In the genomic region with DNA sequence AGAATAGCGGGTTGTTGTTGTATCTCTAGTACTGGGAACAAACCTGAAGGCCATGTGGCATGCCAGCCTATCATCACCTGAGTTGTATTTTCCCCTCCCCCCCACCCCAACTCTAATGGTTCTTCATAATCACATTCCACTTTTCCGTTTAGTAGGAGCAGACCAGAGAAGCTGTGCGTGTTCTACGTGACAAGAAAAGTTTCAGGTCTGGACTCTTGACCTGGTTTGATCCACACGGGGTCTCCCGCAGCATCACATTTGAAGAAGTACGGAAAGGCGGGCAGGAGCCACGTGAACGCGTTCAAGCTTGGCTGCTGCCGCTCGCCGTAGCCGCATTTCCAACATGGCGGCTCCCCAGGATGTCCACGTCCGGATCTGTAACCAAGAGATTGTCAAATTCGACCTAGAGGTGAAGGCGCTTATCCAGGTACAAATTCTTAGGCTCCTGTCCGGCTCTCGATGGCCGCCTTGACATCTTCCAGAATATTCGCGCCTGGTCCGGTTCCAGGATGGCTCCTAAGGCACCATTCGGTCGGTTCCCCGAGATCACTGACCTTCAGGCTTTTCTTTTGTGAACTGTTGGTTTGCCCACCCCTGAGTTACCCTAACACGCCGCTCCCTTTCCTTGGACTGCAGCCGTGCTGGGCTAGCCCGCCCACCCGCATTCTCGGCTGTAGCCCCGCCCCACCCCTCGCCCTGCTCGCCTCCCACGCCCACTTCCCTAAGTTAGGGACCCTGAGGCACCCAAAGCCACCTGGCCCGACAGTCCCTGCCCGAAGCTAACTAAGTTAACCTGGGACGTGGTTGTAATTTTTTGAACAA, we compare ENCODE assay signal across 8 mouse cellular contexts. TPM values are rescaled to one million over a fixed set of nuclear protein-coding genes. Genes with fewer than 3 reads are reported as not detected.
A peak's percentile ranks its signal among the peaks of the same experiment; 100 is the strongest.
DNase-seq lines count a peak whose midpoint lies in the region; ATAC-seq and TF ChIP-seq lines count a peak whose summit lies in the region.

A gene (plus strand): TSS at position 317 of the 822 bp plus-strand sequence.

- TF ChIP-seq RAD21 in CH12.LX (IDR thresholded peaks at IDR 0.05; ENCODE audit: low read depth, low read length): no peak; the same call in 1 of the 2 replicates

- in situ Hi-C loops in CH12.LX (cut with MboI; ENCODE audit: low pct_ligation_motif_present, low pct_unique_long_range_greater_than_20kb, low sequenced_read_pairs): loop anchor here (5.0 to 10.0 kb wide), 2 partner anchors 56 to 106 kb away; no protein-coding TSS in a partner anchor

- dilution Hi-C loops in CH12.LX (cut with MboI; ENCODE audit: extremely low pct_ligation_motif_present, extremely low pct_unique_long_range_greater_than_20kb, low sequenced_read_pairs): no loop called here

- TF ChIP-seq EP300 in CH12.LX (IDR thresholded peaks at IDR 0.05; ENCODE audit: low read length): peak; percentile 4
- peak; percentile 46; the same call in 1 of the 2 replicates for TF ChIP-seq EP300 in liver, postnatal 0 days (IDR thresholded peaks at IDR 0.05; ENCODE audit: low read depth)

- intact Hi-C loops in heart, postnatal 10 days (cut with DNase I): loop anchor here (2.0 to 5.0 kb wide), 2 partner anchors 120 to 319 kb away; no protein-coding TSS in a partner anchor

- peak within 1 kb of the TSS; percentile 72 for H3K27ac ChIP-seq in CH12.LX (ENCODE audit: insufficient read depth, low read depth)
- peak within 1 kb of the TSS; percentile 66; the same call in 1 of the 2 replicates for H3K27ac ChIP-seq in forebrain, embryonic 13.5 days
- H3K27ac ChIP-seq in liver, postnatal 0 days (ENCODE audit: low read depth): peak within 1 kb of the TSS; percentile 97
- H3K27ac ChIP-seq in neural tube, embryonic 14.5 days (ENCODE audit: low read depth, low read length): peak within 1 kb of the TSS; percentile 69

- H3K4me3 ChIP-seq in CH12.LX (replicated peaks in 1 of 3; ENCODE audit: low read depth in 2 of 3, low read length in 2 of 3, poor library complexity in 1 of 3): peak within 1 kb of the TSS; percentile 72 to 80 (median 77)
- peak within 1 kb of the TSS; percentile 81 for H3K4me3 ChIP-seq in forebrain, embryonic 13.5 days
- H3K4me3 ChIP-seq in liver, postnatal 0 days (ENCODE audit: low read depth, low read length): peak within 1 kb of the TSS; percentile 79
- peak within 1 kb of the TSS; percentile 71 for H3K4me3 ChIP-seq in neural tube, embryonic 14.5 days (ENCODE audit: low read depth, low read length)

- H3K36me3 ChIP-seq in CH12.LX (replicated peaks in 1 of 2; ENCODE audit: control insufficient read depth in 1 of 2, insufficient read depth in 1 of 2, low read length in 1 of 2): peaks cover 9 to 36% of the 10 kb centered on the region in 2 experiments
- peaks cover 26% of the 10 kb centered on the region for H3K36me3 ChIP-seq in forebrain, embryonic 13.5 days (ENCODE audit: poor library complexity, severe bottlenecking)
- H3K36me3 ChIP-seq in liver, postnatal 0 days (replicated peaks; ENCODE audit: insufficient read depth, low read length): peaks cover 21% of the 10 kb centered on the region
- H3K36me3 ChIP-seq in neural tube, embryonic 14.5 days (ENCODE audit: control insufficient read depth, insufficient read depth, low read length): peaks cover 3% of the 10 kb centered on the region; the same call in 1 of the 2 replicates

- H3K4me2 ChIP-seq in CH12.LX (ENCODE audit: insufficient read depth, low read depth, poor library complexity, severe bottlenecking): peak within 1 kb of the TSS; percentile 86
- peak within 1 kb of the TSS; percentile 85 for H3K4me2 ChIP-seq in forebrain, embryonic 13.5 days
- peak within 1 kb of the TSS; percentile 93 for H3K4me2 ChIP-seq in liver, postnatal 0 days (ENCODE audit: low read depth, low read length)
- peak within 1 kb of the TSS; percentile 82 for H3K4me2 ChIP-seq in neural tube, embryonic 14.5 days (ENCODE audit: low read depth, low read length)

- peaks cover 30 to 61% of the 10 kb centered on the region in 2 experiments for H3K4me1 ChIP-seq in CH12.LX (ENCODE audit: control insufficient read depth in 1 of 2, insufficient read depth in 2 of 2)
- peaks cover 16% of the 10 kb centered on the region for H3K4me1 ChIP-seq in forebrain, embryonic 13.5 days
- peaks cover 13% of the 10 kb centered on the region for H3K4me1 ChIP-seq in liver, postnatal 0 days (ENCODE audit: insufficient read depth)
- peaks cover 12% of the 10 kb centered on the region for H3K4me1 ChIP-seq in neural tube, embryonic 14.5 days (ENCODE audit: control insufficient read depth, insufficient read depth, low read length)

- TF ChIP-seq CTCF in CH12.LX (conservative IDR thresholded peaks at IDR 0.05 in 1 of 2, IDR thresholded peaks at IDR 0.05 in 1 of 2; ENCODE audit: low read depth in 2 of 2, low read length in 2 of 2): peak in 1 of 2 experiments; percentile 15; a peak in 1 of 4 replicates
- TF ChIP-seq CTCF in liver, postnatal 0 days (IDR thresholded peaks at IDR 0.05; ENCODE audit: low read depth): no peak

- peaks cover 9% of the 10 kb centered on the region for H3K79me2 ChIP-seq in CH12.LX (replicated peaks; ENCODE audit: control insufficient read depth, extremely low read depth, insufficient read depth, poor library complexity, severe bottlenecking)

- H3K9me3 ChIP-seq in CH12.LX (replicated peaks; ENCODE audit: low read length): no peaks in the 10 kb centered on the region
- no peaks in the 10 kb centered on the region for H3K9me3 ChIP-seq in forebrain, embryonic 13.5 days (replicated peaks)
- no peaks in the 10 kb centered on the region for H3K9me3 ChIP-seq in liver, postnatal 0 days (ENCODE audit: low read length)
- H3K9me3 ChIP-seq in neural tube, embryonic 14.5 days (ENCODE audit: control insufficient read depth, low read length): no peaks in the 10 kb centered on the region

- no peaks in the 10 kb centered on the region for H3K27me3 ChIP-seq in CH12.LX (replicated peaks)
- no peaks in the 10 kb centered on the region for H3K27me3 ChIP-seq in forebrain, embryonic 13.5 days
- H3K27me3 ChIP-seq in liver, postnatal 0 days (ENCODE audit: insufficient read depth, low read length): no peaks in the 10 kb centered on the region
- H3K27me3 ChIP-seq in neural tube, embryonic 14.5 days (ENCODE audit: control insufficient read depth, insufficient read depth, low read length): no peaks in the 10 kb centered on the region

- TF ChIP-seq POLR2A in CH12.LX (IDR thresholded peaks at IDR 0.05; ENCODE audit: low read depth, low read length): peak; percentile 76

- WGBS in forebrain, embryonic 13.5 days: under 1% methylated on average over 42 of the region's 42 CpGs
- WGBS in large intestine, adult 2 months: 1% methylated on average over 42 of the region's 42 CpGs
- under 1% methylated on average over 42 of the region's 42 CpGs for WGBS in liver, postnatal 0 days (ENCODE audit: insufficient replicate concordance)
- WGBS in neural tube, embryonic 14.5 days: 1% methylated on average over 42 of the region's 42 CpGs

- H3K9ac ChIP-seq in CH12.LX (ENCODE audit: insufficient read depth, low read depth): peak within 1 kb of the TSS; percentile 92
- H3K9ac ChIP-seq in forebrain, embryonic 13.5 days: peak within 1 kb of the TSS; percentile 79
- H3K9ac ChIP-seq in liver, postnatal 0 days (replicated peaks): peak within 1 kb of the TSS; percentile 78
- peak within 1 kb of the TSS; percentile 72 for H3K9ac ChIP-seq in neural tube, embryonic 14.5 days (replicated peaks; ENCODE audit: low read depth, low read length)

- DNase-seq in CH12.LX (ENCODE audit: extremely low read depth): peak; percentile 79
- peak; percentile 64 for DNase-seq in c-Kit-negative CD71-positive TER-119-positive erythroid progenitor cells, embryonic 14.5 days (ENCODE audit: low read depth, low spot score)
- DNase-seq in heart, postnatal 10 days: peak; percentile 85 to 89
- peak; percentile 37 for DNase-seq in large intestine, adult 2 months (ENCODE audit: low read depth, low spot score)
- DNase-seq in liver, postnatal 0 days: peak; percentile 85
- peak; percentile 85 for DNase-seq in testis, postnatal 10 days (ENCODE audit: low spot score)

- ATAC-seq in forebrain, embryonic 13.5 days: peak; percentile 78
- ATAC-seq in liver, postnatal 0 days: peak; percentile 79
- peak; percentile 81 for ATAC-seq in neural tube, embryonic 14.5 days (ENCODE audit: low read depth)

TF ChIP-seq in CH12.LX, 34 proteins besides CTCF, POLR2A, EP300 and RAD21 (continues in another document):
- TF ChIP-seq ETS1 (conservative IDR thresholded peaks at IDR 0.05; ENCODE audit: low read depth, low read length) (0 out of 2 replicates have a peak, but pooled peaks have one; percentile 4), ZNF384 (IDR thresholded peaks at IDR 0.05; ENCODE audit: low read depth, low read length) (0 out of 2 replicates have a peak, but pooled peaks have one; percentile 11), MAX (IDR thresholded peaks at IDR 0.05; ENCODE audit: low read length) (peak; percentile 91), UBTF (IDR thresholded peaks at IDR 0.05; ENCODE audit: low read depth, low read length) (peak; percentile 19; the same call in 1 of the 2 replicates), GABPA (IDR thresholded peaks at IDR 0.05; ENCODE audit: insufficient replicate concordance, low read depth, low read length) (no peak), NRF1 (IDR thresholded peaks at IDR 0.05; ENCODE audit: low read depth, low read length) (peak; percentile 62), ELF1 (IDR thresholded peaks at IDR 0.05; ENCODE audit: low read depth, low read length) (peak; percentile 77), BHLHE40 (IDR thresholded peaks at IDR 0.05; ENCODE audit: low read depth, low read length) (peak; percentile 84), CHD1 (IDR thresholded peaks at IDR 0.05; ENCODE audit: low read depth, low read length) (peak; percentile 78; the same call in 1 of the 2 replicates), CHD2 (IDR thresholded peaks at IDR 0.05; ENCODE audit: low read length) (peak; percentile 75; the same call in 1 of the 2 replicates), MXI1 (IDR thresholded peaks at IDR 0.05; ENCODE audit: low read depth, low read length) (peak; percentile 94), MAZ (IDR thresholded peaks at IDR 0.05; ENCODE audit: low read depth, low read length) (peak; percentile 78), POLR2AphosphoS2 (IDR thresholded peaks at IDR 0.05; ENCODE audit: low read depth, low read length) (peak; percentile 71; the same call in 1 of the 2 replicates), IRF4 (IDR thresholded peaks at IDR 0.05; ENCODE audit: low read depth, low read length) (peak; percentile 38; the same call in 1 of the 2 replicates), TCF12 (IDR thresholded peaks at IDR 0.05; ENCODE audit: low read depth, low read length) (peak; percentile 82)

RNA-seq across cellular contexts. Expression of the gene that starts here (rescaled TPM):
- total RNA-seq in CH12.LX (2012; rRNA removed): 47.1 and 54.6 TPM in 2 replicates
- total RNA-seq in CH12.LX (2014; rRNA removed): 59.6 and 63.9 TPM in 2 replicates
- 44.1 and 50.9 TPM in 2 replicates for polyA plus RNA-seq in CH12.LX (2012; ENCODE audit: insufficient read length, low read depth)
- 50.6 and 59.0 TPM in 2 replicates for polyA plus RNA-seq in forebrain, embryonic 13.5 days (2015; fragmentation: Nextera tagmentation; extraction: Ambion mirVana)
- 10 to 100 TPM; 35.7 to 38.2 TPM for total RNA-seq in heart, postnatal 10 days (2021)
- polyA plus RNA-seq in large intestine, adult 2 months (2012; rRNA removed): 23.6 and 25.8 TPM in 2 replicates
- 18.6 and 19.7 TPM in 2 replicates for polyA plus RNA-seq in liver, postnatal 0 days (2015; fragmentation: Nextera tagmentation; extraction: Ambion mirVana)
- 47.7 and 54.2 TPM in 2 replicates for polyA plus RNA-seq in neural tube, embryonic 14.5 days (2014; fragmentation: Nextera tagmentation; extraction: Ambion mirVana)

Comparison
In these comparisons a context has a peak if more than half of its experiments do, and no peak if none do; other contexts are left out.
1. Peak in every context shown above with its lines: DNase-seq, ATAC-seq, H3K4me3 ChIP-seq and H3K27ac ChIP-seq.
2. DNase-seq: peak in every context shown above with its lines; median percentile 87 in heart, postnatal 10 days; 85 in liver, postnatal 0 days; 85 in testis, postnatal 10 days; 79 in CH12.LX; 64 in c-Kit-negative CD71-positive TER-119-positive erythroid progenitor cells, embryonic 14.5 days; 37 in large intestine, adult 2 months.